ENCODE assay signal across 7 mouse cellular contexts in the genomic region with DNA sequence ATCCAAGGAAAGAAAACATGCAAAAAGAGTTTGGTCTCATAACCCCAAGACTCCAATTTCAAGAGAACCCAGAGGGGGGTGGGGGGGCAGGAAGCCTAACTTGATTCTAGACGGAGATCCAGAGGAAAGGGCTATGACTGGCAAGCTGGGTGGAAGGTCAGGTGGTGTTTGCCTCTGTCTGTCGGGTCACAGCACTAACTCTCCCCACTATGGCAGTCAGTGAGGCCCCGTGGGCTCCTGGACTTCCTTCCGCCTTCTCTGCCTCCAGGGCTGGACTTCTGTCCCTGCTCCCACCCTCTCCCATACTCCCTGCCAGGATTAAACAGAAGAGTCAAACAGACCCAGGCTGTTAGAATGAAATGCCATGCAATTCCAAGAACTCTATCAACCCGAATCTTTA. TPM values are rescaled to one million over a fixed set of nuclear protein-coding genes. Genes with fewer than 3 reads are reported as not detected.
DNase-seq lines count a peak whose midpoint lies in the region; ATAC-seq and TF ChIP-seq lines count a peak whose summit lies in the region.

No protein-coding gene starts in this region.

- no peaks in the 10 kb centered on the region for H3K27me3 ChIP-seq in hindbrain, embryonic 16.5 days (replicated peaks; ENCODE audit: control insufficient read depth, insufficient read depth, low read length)
- no peaks in the 10 kb centered on the region for H3K27me3 ChIP-seq in hindbrain, postnatal 0 days (ENCODE audit: insufficient read depth, low read length)
- no peaks in the 10 kb centered on the region for H3K27me3 ChIP-seq in kidney, embryonic 15.5 days

- no peak for DNase-seq in hindbrain, postnatal 0 days (ENCODE audit: low spot score)
- peak; percentile 24 for DNase-seq in lung, postnatal 10 days
- DNase-seq in frontal cortex, postnatal 36 days (ENCODE audit: low spot score in 2 of 2), result no peak
- DNase-seq in spleen, adult 18-20 months, result no peak

- H3K4me3 ChIP-seq in hindbrain, embryonic 16.5 days (ENCODE audit: low read length), result no peak overlapping the region
- H3K4me3 ChIP-seq in hindbrain, postnatal 0 days (ENCODE audit: low read length), result no peak overlapping the region
- peak overlapping the region; percentile 15 for H3K4me3 ChIP-seq in bone marrow macrophage, adult 2 months (ENCODE audit: insufficient read depth, low read length)
- no peak overlapping the region for H3K4me3 ChIP-seq in kidney, embryonic 15.5 days (replicated peaks)

- H3K27ac ChIP-seq in hindbrain, embryonic 16.5 days (ENCODE audit: low read depth, low read length), result peak overlapping the region; percentile 44; the same call in 1 of the 2 replicates
- no peak overlapping the region for H3K27ac ChIP-seq in hindbrain, postnatal 0 days
- peak overlapping the region; percentile 96 for H3K27ac ChIP-seq in bone marrow macrophage, adult 2 months (ENCODE audit: insufficient read depth, low read depth, low read length)
- peak overlapping the region; percentile 83 for H3K27ac ChIP-seq in kidney, embryonic 15.5 days

- H3K4me2 ChIP-seq in hindbrain, embryonic 16.5 days (ENCODE audit: low read length), result no peak overlapping the region
- no peak overlapping the region for H3K4me2 ChIP-seq in hindbrain, postnatal 0 days (ENCODE audit: low read depth, low read length)
- no peak overlapping the region; the same call in 1 of the 2 replicates for H3K4me2 ChIP-seq in kidney, embryonic 15.5 days

- no peaks in the 10 kb centered on the region for H3K9me3 ChIP-seq in hindbrain, embryonic 16.5 days (ENCODE audit: control insufficient read depth, low read length)
- no peaks in the 10 kb centered on the region for H3K9me3 ChIP-seq in hindbrain, postnatal 0 days (ENCODE audit: low read length)
- no peaks in the 10 kb centered on the region for H3K9me3 ChIP-seq in kidney, embryonic 15.5 days (replicated peaks)

- no peaks in the 10 kb centered on the region for H3K36me3 ChIP-seq in hindbrain, embryonic 16.5 days (ENCODE audit: control insufficient read depth, insufficient read depth, low read length)
- H3K36me3 ChIP-seq in hindbrain, postnatal 0 days (ENCODE audit: insufficient read depth, low read length), result no peaks in the 10 kb centered on the region
- H3K36me3 ChIP-seq in kidney, embryonic 15.5 days, result peaks cover 18% of the 10 kb centered on the region

- 0 out of 2 replicates have a peak, but pooled peaks have one; percentile 30 for ATAC-seq in hindbrain, embryonic 16.5 days
- no peak for ATAC-seq in hindbrain, postnatal 0 days
- ATAC-seq in kidney, embryonic 15.5 days (replicated peaks; ENCODE audit: low FRiP score), result no peak; the same call in 1 of the 2 replicates

- 60% methylated on average over 5 of the region's 5 CpGs for WGBS in hindbrain, embryonic 16.5 days
- 50% methylated on average over 5 of the region's 5 CpGs for WGBS in hindbrain, postnatal 0 days
- WGBS in kidney, embryonic 15.5 days, result 26% methylated on average over 5 of the region's 5 CpGs

- no peak for TF ChIP-seq POLR2A in bone marrow macrophage, adult 2 months (IDR thresholded peaks at IDR 0.05; ENCODE audit: borderline replicate concordance, low read depth, low read length)

- TF ChIP-seq CTCF in hindbrain, postnatal 0 days (IDR thresholded peaks at IDR 0.05; ENCODE audit: low read depth), result no peak
- TF ChIP-seq CTCF in bone marrow macrophage, adult 2 months (IDR thresholded peaks at IDR 0.05; ENCODE audit: low read depth, low read length), result no peak

- no peak overlapping the region for H3K9ac ChIP-seq in hindbrain, embryonic 16.5 days (ENCODE audit: low read depth, low read length)
- no peak overlapping the region for H3K9ac ChIP-seq in hindbrain, postnatal 0 days (replicated peaks; ENCODE audit: low read length)
- H3K9ac ChIP-seq in kidney, embryonic 15.5 days, result no peak overlapping the region

- peaks cover 18% of the 10 kb centered on the region for H3K4me1 ChIP-seq in hindbrain, embryonic 16.5 days (ENCODE audit: control insufficient read depth, insufficient read depth, low read depth, low read length)
- peaks cover 4% of the 10 kb centered on the region; the same call in 1 of the 2 replicates for H3K4me1 ChIP-seq in hindbrain, postnatal 0 days (ENCODE audit: insufficient read depth, low read length)
- H3K4me1 ChIP-seq in bone marrow macrophage, adult 2 months (ENCODE audit: control insufficient read depth, insufficient read depth, low read length), result peaks cover 77% of the 10 kb centered on the region
- H3K4me1 ChIP-seq in kidney, embryonic 15.5 days, result peaks cover 70% of the 10 kb centered on the region

RNA-seq across cellular contexts. Expression of a gene that starts 30.9 kb away (rescaled TPM):
- polyA plus RNA-seq in hindbrain, embryonic 16.5 days (2015; fragmentation: Nextera tagmentation; extraction: Ambion mirVana), result 56.1 and 71.0 TPM in 2 replicates
- total RNA-seq in hindbrain, postnatal 0 days (2014; rRNA removed), result 64.7 and 70.1 TPM in 2 replicates
- polyA plus RNA-seq in hindbrain, postnatal 0 days (2015; fragmentation: Nextera tagmentation; extraction: Ambion mirVana), result 57.1 and 59.7 TPM in 2 replicates
- 121 and 131 TPM in 2 replicates for polyA plus RNA-seq in bone marrow macrophage, adult 2 months (2012; ENCODE audit: insufficient read depth, insufficient read length, missing spikeins)
- 200 TPM in 2 replicates for polyA plus RNA-seq in kidney, embryonic 15.5 days (2015; fragmentation: Nextera tagmentation; extraction: Ambion mirVana)
